In genomic region chr3:53247102-53247501, GRCm38 (mm10) we compare ENCODE assay signal across 9 mouse cellular contexts.
DNase-seq lines count a peak whose midpoint lies in the region; ATAC-seq and TF ChIP-seq lines count a peak whose summit lies in the region.
"Had no signal": no experiment of that assay in that cellular context is flagged by ENCODE, and none has a peak within 500 bp of the region (broad histone marks: within the 10 kb centered on the region; RNA-seq: fewer than 3 reads in every experiment).

No protein-coding gene starts in this region.

- H3K36me3 ChIP-seq in midbrain, embryonic 14.5 days (ENCODE audit: control insufficient read depth, insufficient read depth, low read length), result no peaks in the 10 kb centered on the region

- H3K4me2 ChIP-seq in midbrain, embryonic 14.5 days (ENCODE audit: low read length), result no peak overlapping the region

- no peak for TF ChIP-seq POLR2A in brain, embryonic 14.5 days (IDR thresholded peaks at IDR 0.05; ENCODE audit: borderline replicate concordance, extremely low read depth, insufficient read depth, insufficient read length, poor library complexity, severe bottlenecking)

- H3K9ac ChIP-seq in midbrain, embryonic 14.5 days (replicated peaks; ENCODE audit: low read length), result no peak overlapping the region

- WGBS in midbrain, embryonic 14.5 days, result 78% methylated on average over 3 of the region's 3 CpGs

- intact Hi-C loops in gastrocnemius, adult 2 months (cut with DNase I), result loop anchor here (2.0 kb wide), 1 partner anchor 218 kb away; no protein-coding TSS in a partner anchor

- no peaks in the 10 kb centered on the region for H3K9me3 ChIP-seq in midbrain, embryonic 14.5 days (ENCODE audit: control insufficient read depth, low read length)

- peaks cover 8% of the 10 kb centered on the region for H3K4me1 ChIP-seq in midbrain, embryonic 14.5 days (ENCODE audit: control insufficient read depth, insufficient read depth, low read length)

- peak; percentile 67 for TF ChIP-seq CTCF in gastrocnemius, adult 2 months (IDR thresholded peaks at IDR 0.05)
- TF ChIP-seq CTCF in brain, embryonic 14.5 days (IDR thresholded peaks at IDR 0.05; ENCODE audit: borderline replicate concordance, extremely low read depth, insufficient read depth, insufficient read length), result peak; percentile 64; the same call in 1 of the 2 replicates

- no peak overlapping the region for H3K27ac ChIP-seq in gastrocnemius, adult 2 months
- no peak overlapping the region for H3K27ac ChIP-seq in midbrain, embryonic 14.5 days (replicated peaks; ENCODE audit: low read depth, low read length)
- H3K27ac ChIP-seq: macrophage had no signal

- peak; percentile 55 for DNase-seq in gastrocnemius, adult 2 months
- DNase-seq in gastrocnemius, postnatal 25 days, result no peak
- DNase-seq in right cerebral cortex, postnatal 14 days, result peak; percentile 54
- no peak for DNase-seq in right cerebral cortex, postnatal 10 days (ENCODE audit: low spot score in 2 of 2)
- peak; percentile 51 for DNase-seq in brain, embryonic 14.5 days (ENCODE audit: low read depth)
- DNase-seq in kidney, postnatal 14 days, result peak; percentile 28
- peak; percentile 67 for DNase-seq in midbrain, embryonic 14.5 days
- no peak for DNase-seq in frontal cortex, postnatal 25 days (ENCODE audit: low spot score in 2 of 2)

- H3K27me3 ChIP-seq in midbrain, embryonic 14.5 days (ENCODE audit: control insufficient read depth, insufficient read depth, low read length), result no peaks in the 10 kb centered on the region

- ATAC-seq in midbrain, embryonic 14.5 days (ENCODE audit: low FRiP score, low TSS enrichment), result no peak

- no peak overlapping the region for H3K4me3 ChIP-seq in gastrocnemius, adult 2 months
- H3K4me3 ChIP-seq in midbrain, embryonic 14.5 days (replicated peaks; ENCODE audit: low read depth, low read length), result no peak overlapping the region

Comparison
In these comparisons a context has a peak if more than half of its experiments do, and no peak if none do; other contexts are left out.
1. DNase-seq: peak in gastrocnemius, adult 2 months (single experiment), right cerebral cortex, postnatal 14 days (single experiment), brain, embryonic 14.5 days (single experiment), kidney, postnatal 14 days (single experiment) and midbrain, embryonic 14.5 days (single experiment); none in gastrocnemius, postnatal 25 days (single experiment), right cerebral cortex, postnatal 10 days (0 of 2) and frontal cortex, postnatal 25 days (0 of 2).